ENCODE assay signal across 8 mouse cellular contexts in the genomic region with DNA sequence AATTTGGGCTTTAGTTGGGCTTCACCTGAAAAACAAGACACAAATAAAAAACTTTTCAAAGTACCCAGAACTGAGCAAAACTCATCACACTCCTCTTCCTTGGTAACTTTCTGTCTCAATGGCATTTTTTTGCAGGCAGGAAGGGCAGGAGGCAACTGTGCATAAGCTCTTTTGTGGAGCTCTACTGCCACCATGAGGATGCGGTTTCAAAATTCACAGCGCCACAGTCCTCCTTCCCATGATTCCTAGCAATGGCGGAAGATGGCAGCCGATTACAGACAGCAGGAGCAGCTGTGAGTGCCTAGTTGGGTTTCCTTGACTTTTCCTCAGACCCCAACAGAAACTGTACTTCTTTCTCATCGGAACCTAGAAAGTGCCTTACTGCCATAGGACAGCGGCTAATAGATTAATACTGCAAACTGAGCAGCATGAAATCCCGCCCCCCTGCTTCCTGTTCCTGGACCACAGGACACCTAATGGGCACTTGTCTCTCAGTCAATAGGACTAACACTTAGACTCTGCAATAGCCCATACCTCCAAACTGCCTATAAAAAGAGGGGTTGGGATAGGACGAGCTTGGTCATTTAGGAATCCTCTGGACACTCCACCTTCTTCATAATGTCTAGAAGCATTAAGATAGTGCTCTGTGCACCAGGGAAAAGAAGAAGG.
DNase-seq lines count a peak whose midpoint lies in the region; ATAC-seq and TF ChIP-seq lines count a peak whose summit lies in the region.

No protein-coding gene starts in this region.

- H3K36me3 ChIP-seq in embryonic facial prominence, embryonic 15.5 days, result peaks cover 8% of the 10 kb centered on the region; the same call in 1 of the 2 replicates
- no peaks in the 10 kb centered on the region for H3K36me3 ChIP-seq in hindbrain, embryonic 15.5 days

- peak overlapping the region; percentile 19; the same call in 1 of the 2 replicates for H3K4me2 ChIP-seq in embryonic facial prominence, embryonic 15.5 days (replicated peaks)
- peak overlapping the region; percentile 40 for H3K4me2 ChIP-seq in hindbrain, embryonic 15.5 days

- intact Hi-C loops in gastrocnemius, adult 2 months (cut with DNase I), result no loop called here

- H3K9me3 ChIP-seq in embryonic facial prominence, embryonic 15.5 days (replicated peaks), result no peaks in the 10 kb centered on the region
- H3K9me3 ChIP-seq in hindbrain, embryonic 15.5 days, result no peaks in the 10 kb centered on the region

- peak overlapping the region; percentile 74 for H3K27ac ChIP-seq in gastrocnemius, adult 2 months
- no peak overlapping the region; the same call in 1 of the 2 replicates for H3K27ac ChIP-seq in embryonic facial prominence, embryonic 15.5 days (replicated peaks)
- peak overlapping the region; percentile 64 for H3K27ac ChIP-seq in hindbrain, embryonic 15.5 days (replicated peaks)

- H3K4me1 ChIP-seq in embryonic facial prominence, embryonic 15.5 days, result no peaks in the 10 kb centered on the region
- no peaks in the 10 kb centered on the region for H3K4me1 ChIP-seq in hindbrain, embryonic 15.5 days (replicated peaks)

- H3K4me3 ChIP-seq in gastrocnemius, adult 2 months, result peak overlapping the region; percentile 63
- H3K4me3 ChIP-seq in embryonic facial prominence, embryonic 15.5 days (replicated peaks), result peak overlapping the region; percentile 27
- H3K4me3 ChIP-seq in hindbrain, embryonic 15.5 days, result peak overlapping the region; percentile 23

- no peak for DNase-seq in gastrocnemius, adult 2 months
- no peak for DNase-seq in gastrocnemius, adult 18-20 months (ENCODE audit: low spot score)
- peak; percentile 75 for DNase-seq in ES-CJ7 (ENCODE audit: low read depth, low spot score)
- peak; percentile 79 for DNase-seq in lung, postnatal 36 days
- DNase-seq in yolk sac, embryonic 10.5 days (ENCODE audit: low spot score), result peak; percentile 67
- no peak for DNase-seq in right cerebral cortex, adult 18-20 months

- no peak overlapping the region for H3K9ac ChIP-seq in embryonic facial prominence, embryonic 15.5 days
- H3K9ac ChIP-seq in hindbrain, embryonic 15.5 days, result no peak overlapping the region

- peak; percentile 56 for TF ChIP-seq CTCF in gastrocnemius, adult 2 months (IDR thresholded peaks at IDR 0.05)

- no peak for ATAC-seq in embryonic facial prominence, embryonic 15.5 days (ENCODE audit: insufficient number of reproducible peaks, low FRiP score, low TSS enrichment, low read depth)
- ATAC-seq in hindbrain, embryonic 15.5 days (ENCODE audit: low FRiP score, low read depth), result 0 out of 2 replicates have a peak, but pooled peaks have one; percentile 54

- no peaks in the 10 kb centered on the region for H3K27me3 ChIP-seq in embryonic facial prominence, embryonic 15.5 days
- no peaks in the 10 kb centered on the region for H3K27me3 ChIP-seq in hindbrain, embryonic 15.5 days

- 69% methylated on average over 8 of the region's 8 CpGs for WGBS in embryonic facial prominence, embryonic 15.5 days
- 75% methylated on average over 8 of the region's 8 CpGs for WGBS in hindbrain, embryonic 15.5 days

Comparison
In these comparisons a context has a peak if more than half of its experiments do, and no peak if none do; other contexts are left out.
1. DNase-seq: peak in ES-CJ7 (single experiment), lung, postnatal 36 days (single experiment) and yolk sac, embryonic 10.5 days (single experiment); none in gastrocnemius, adult 2 months (single experiment), gastrocnemius, adult 18-20 months (single experiment) and right cerebral cortex, adult 18-20 months (single experiment).
2. Peak in every context shown above with its lines, with median percentiles within 50 percentile points of each other: H3K4me3 ChIP-seq.